Mouse (Mus musculus) forebrain, embryonic 11.5 days (tissue): ENCODE data around the gene Gng11. TPM values are rescaled to one million over a fixed set of nuclear protein-coding genes. Genes with fewer than 3 reads are reported as not detected.

Experiments
- ATAC-seq: fragments of 200-750 bp; cut with Nextera tagmentation; replicated peaks from 2 replicates; pipeline ENCODE4 v1.8.0; 2017; ENCODE audit warnings: moderate TSS enrichment; ENCODE audit not compliant: low FRiP score
- DNase-seq: peaks from one replicate; pipeline ENCODE4 v3.0.0-alpha.2; 2017; ENCODE audit warnings: low spot score
- H3K27ac ChIP-seq: fragments of 300-500 bp; sonication (generic); 2 replicates; pipeline ENCODE4 v1.5.1; 2014; ENCODE audit warnings: low read depth, low read length
- H3K27me3 ChIP-seq: fragments of 300-500 bp; sonication (generic); 2 replicates; pipeline ENCODE4 v1.6.1; 2014; ENCODE audit warnings: mild to moderate bottlenecking, low read length, mixed read lengths; ENCODE audit not compliant: control insufficient read depth, insufficient read depth
- H3K36me3 ChIP-seq: fragments of 300-500 bp; sonication (generic); 2 replicates; pipeline ENCODE4 v1.6.1; 2014; ENCODE audit warnings: mild to moderate bottlenecking, low read length, moderate library complexity, mixed read lengths; ENCODE audit not compliant: control insufficient read depth, insufficient read depth
- H3K4me1 ChIP-seq: fragments of 300-500 bp; sonication (generic); replicated peaks from 2 replicates; pipeline ENCODE4 v1.6.1; 2014; ENCODE audit warnings: low read length, mixed read lengths; ENCODE audit not compliant: control insufficient read depth, insufficient read depth
- H3K4me2 ChIP-seq: fragments of 300-500 bp; sonication (generic); 2 replicates; pipeline ENCODE4 v1.6.1; 2014; ENCODE audit warnings: low read depth, mild to moderate bottlenecking, low read length, moderate library complexity, mixed read lengths; ENCODE audit not compliant: severe bottlenecking
- H3K4me3 ChIP-seq: fragments of 300-500 bp; sonication (generic); 2 replicates; pipeline ENCODE4 v1.5.1; 2014; ENCODE audit warnings: low read depth, low read length
- H3K9ac ChIP-seq: fragments of 300-500 bp; sonication (generic); 2 replicates; pipeline ENCODE4 v1.6.1; 2014; ENCODE audit warnings: low read length
- H3K9me3 ChIP-seq: fragments of 300-500 bp; sonication (generic); 2 replicates; pipeline ENCODE4 v1.6.1; 2016; ENCODE audit warnings: low read length, mixed read lengths; ENCODE audit not compliant: control insufficient read depth
- WGBS: fragments of 180-500 bp; shearing (Covaris S2); extraction: QIAGEN DNeasy Blood & Tissue Kit; methylation state at CpG from one replicate; pipeline ENCODE4 v1.1.7; 2014; 5-methylcytosine and 5-hydroxymethylcytosine counted together
- polyA plus RNA-seq: library from polyadenylated mRNA; unstranded; fragments of >200 nt; fragmentation: Nextera tagmentation; extraction: Ambion mirVana; gene quantifications from 2 replicates; pipeline ENCODE4 v1.2.1, GENCODE M21; 2014

Gng11 gene
- polyA plus RNA-seq, 1 experiment from 2014 or later, result 31.9 TPM

- Histone ChIP-seq H3K36me3 (no peaks in the 10 kb centered on the region), H3K27ac (no peak overlapping the region), H3K9ac (no peak overlapping the region), H3K4me1 (no peaks in the 10 kb centered on the region; the same call in 1 of the 2 replicates), H3K4me2 (no peak overlapping the region), H3K4me3 (no peak overlapping the region), H3K9me3 (no peaks in the 10 kb centered on the region), H3K27me3 (no peaks in the 10 kb centered on the region)
- 71% methylated on average over 6 of the region's 6 CpGs for WGBS
- no peak for DNase-seq
- ATAC-seq, result no peak
Measured at GRCm38 (mm10) chr6:3999296-3999695, 4.4 kb upstream of the Gng11 start.

- DNase-seq (no peak), ATAC-seq (no peak)
- Histone ChIP-seq H3K9me3 (no peaks in the 10 kb centered on the region), H3K27me3 (no peaks in the 10 kb centered on the region), H3K4me1 (no peaks in the 10 kb centered on the region; the same call in 1 of the 2 replicates), H3K36me3 (no peaks in the 10 kb centered on the region), H3K4me3 (no peak overlapping the region), H3K4me2 (no peak overlapping the region), H3K27ac (no peak overlapping the region), H3K9ac (no peak overlapping the region)
- 79% methylated on average over 3 of the region's 3 CpGs for WGBS
Measured at GRCm38 (mm10) chr6:4000716-4001115, 3.0 kb upstream of the Gng11 start.

GRCm38 (mm10) chr6:4003445-4003844 is 259 bp upstream of the Gng11 start:
- no peak overlapping the region for H3K27ac ChIP-seq
- H3K27me3 ChIP-seq, result no peaks in the 10 kb centered on the region
- H3K4me2 ChIP-seq, result no peak overlapping the region
- H3K4me1 ChIP-seq, result no peaks in the 10 kb centered on the region; the same call in 1 of the 2 replicates
- ATAC-seq (no peak), DNase-seq (no peak)
- H3K36me3 ChIP-seq, result no peaks in the 10 kb centered on the region
- no peak overlapping the region for H3K9ac ChIP-seq
- 65% methylated on average over 4 of the region's 4 CpGs for WGBS
- no peak overlapping the region for H3K4me3 ChIP-seq
- no peaks in the 10 kb centered on the region for H3K9me3 ChIP-seq

- no peak overlapping the region for H3K4me2 ChIP-seq
- H3K4me3 ChIP-seq, result no peak overlapping the region
- H3K27me3 ChIP-seq, result no peaks in the 10 kb centered on the region
- no peaks in the 10 kb centered on the region for H3K36me3 ChIP-seq
- H3K4me1 ChIP-seq, result no peaks in the 10 kb centered on the region; the same call in 1 of the 2 replicates
- H3K9me3 ChIP-seq, result no peaks in the 10 kb centered on the region
- no peak overlapping the region for H3K27ac ChIP-seq
- 81% methylated on average over 2 of the region's 2 CpGs for WGBS
- no peak overlapping the region for H3K9ac ChIP-seq
- ATAC-seq, result no peak
- DNase-seq, result no peak
Measured at GRCm38 (mm10) chr6:4004808-4005207, 1.1 kb downstream of the Gng11 start.

GRCm38 (mm10) chr6:4008501-4009040 is 4.9 kb downstream of the Gng11 start:
- Histone ChIP-seq H3K9me3 (no peaks in the 10 kb centered on the region), H3K4me3 (no peak overlapping the region), H3K27ac (no peak overlapping the region), H3K4me2 (no peak overlapping the region), H3K36me3 (no peaks in the 10 kb centered on the region), H3K9ac (no peak overlapping the region), H3K27me3 (no peaks in the 10 kb centered on the region), H3K4me1 (no peaks in the 10 kb centered on the region; the same call in 1 of the 2 replicates)
- WGBS, result 80% methylated on average over 2 of the region's 2 CpGs
- no peak for DNase-seq
- no peak for ATAC-seq

- Histone ChIP-seq H3K4me3 (no peak overlapping the region), H3K27me3 (no peaks in the 10 kb centered on the region), H3K27ac (no peak overlapping the region), H3K9me3 (no peaks in the 10 kb centered on the region), H3K4me1 (no peaks in the 10 kb centered on the region), H3K4me2 (no peak overlapping the region), H3K9ac (no peak overlapping the region), H3K36me3 (no peaks in the 10 kb centered on the region)
- DNase-seq (no peak), ATAC-seq (no peak)
Measured at GRCm38 (mm10) chr6:4009548-4009947, 5.8 kb downstream of the Gng11 start.

GRCm38 (mm10) chr6:4022645-4023044 is 18.9 kb downstream of the Gng11 start:
- Histone ChIP-seq H3K9ac (no peak overlapping the region), H3K27ac (no peak overlapping the region), H3K36me3 (no peaks in the 10 kb centered on the region), H3K27me3 (no peaks in the 10 kb centered on the region), H3K4me3 (no peak overlapping the region), H3K9me3 (no peaks in the 10 kb centered on the region), H3K4me1 (no peaks in the 10 kb centered on the region), H3K4me2 (no peak overlapping the region)
- ATAC-seq (no peak), DNase-seq (no peak)
- 81% methylated on average over 1 of the region's 1 CpGs for WGBS

- no peak for DNase-seq
- Histone ChIP-seq H3K4me2 (no peak overlapping the region), H3K4me3 (no peak overlapping the region), H3K36me3 (no peaks in the 10 kb centered on the region), H3K27me3 (no peaks in the 10 kb centered on the region), H3K9me3 (no peaks in the 10 kb centered on the region), H3K27ac (no peak overlapping the region), H3K4me1 (no peaks in the 10 kb centered on the region), H3K9ac (no peak overlapping the region)
- WGBS, result 76% methylated on average over 2 of the region's 2 CpGs
- ATAC-seq, result no peak
Measured at GRCm38 (mm10) chr6:4026367-4026766, 22.7 kb downstream of the Gng11 start.

- Histone ChIP-seq H3K4me3 (no peak overlapping the region), H3K36me3 (no peaks in the 10 kb centered on the region), H3K27ac (no peak overlapping the region), H3K4me1 (no peaks in the 10 kb centered on the region), H3K9me3 (no peaks in the 10 kb centered on the region), H3K27me3 (no peaks in the 10 kb centered on the region), H3K4me2 (no peak overlapping the region), H3K9ac (no peak overlapping the region)
- 95% methylated on average over 3 of the region's 3 CpGs for WGBS
- DNase-seq (no peak), ATAC-seq (no peak)
Measured at GRCm38 (mm10) chr6:4030956-4031355, 27.3 kb downstream of the Gng11 start.
